Mouse (Mus musculus): Measurements from ENCODE around the gene Phf1. TPM values are rescaled to one million over a fixed set of nuclear protein-coding genes. Genes with fewer than 3 reads are reported as not detected.
"Not testable (repeated sequence)": the region's sequence is repeated elsewhere in the genome, so short reads cannot be mapped to it uniquely, and the experiment has no call there.

The Phf1 gene
- polyA plus RNA-seq, 1 experiment = 7.8 TPM

GRCm38 (mm10) chr17:26931795-26932194, 1.1 kb upstream of the Phf1 start:
- H3K9me3 ChIP-seq (replicated peaks; ENCODE audit: control insufficient read depth, insufficient read depth, low read length, poor library complexity, severe bottlenecking); H3K27ac ChIP-seq (ENCODE audit: insufficient read depth, low read length); H3K4me1 ChIP-seq (ENCODE audit: control insufficient read depth, insufficient read depth, low read length); H3K27me3 ChIP-seq (ENCODE audit: control insufficient read depth, insufficient read depth, low read length, poor library complexity, severe bottlenecking); H3K9ac ChIP-seq (ENCODE audit: low read depth, poor library complexity, severe bottlenecking); H3K4me3 ChIP-seq (ENCODE audit: low read depth, low read length): not testable (repeated sequence)
- H3K36me3 ChIP-seq (ENCODE audit: control insufficient read depth, insufficient read depth, low read length, poor library complexity, severe bottlenecking) = peaks cover 29% of the 10 kb centered on the region
- TF ChIP-seq CTCF (IDR thresholded peaks at IDR 0.05; ENCODE audit: low read depth, low read length) = peak; percentile 41

- Histone ChIP-seq H3K4me3 (ENCODE audit: low read depth, low read length) (peak overlapping the region; percentile 62), H3K27me3 (ENCODE audit: control insufficient read depth, insufficient read depth, low read length, poor library complexity, severe bottlenecking) (no peaks in the 10 kb centered on the region), H3K9ac (ENCODE audit: low read depth, poor library complexity, severe bottlenecking) (peak overlapping the region; percentile 56), H3K4me1 (ENCODE audit: control insufficient read depth, insufficient read depth, low read length) (no peaks in the 10 kb centered on the region), H3K27ac (ENCODE audit: insufficient read depth, low read length) (no peak overlapping the region), H3K9me3 (replicated peaks; ENCODE audit: control insufficient read depth, insufficient read depth, low read length, poor library complexity, severe bottlenecking) (no peaks in the 10 kb centered on the region), H3K36me3 (ENCODE audit: control insufficient read depth, insufficient read depth, low read length, poor library complexity, severe bottlenecking) (peaks cover 26% of the 10 kb centered on the region)
- TF ChIP-seq CTCF (IDR thresholded peaks at IDR 0.05; ENCODE audit: low read depth, low read length) = no peak
- TF ChIP-seq POLR2A (IDR thresholded peaks at IDR 0.05; ENCODE audit: insufficient read depth, low read length) = no peak
- TF ChIP-seq EP300 (IDR thresholded peaks at IDR 0.05; ENCODE audit: insufficient read depth, low read depth, low read length) = no peak
Observed at GRCm38 (mm10) chr17:26933419-26933818, 567 bp downstream of the Phf1 start.

DNA sequence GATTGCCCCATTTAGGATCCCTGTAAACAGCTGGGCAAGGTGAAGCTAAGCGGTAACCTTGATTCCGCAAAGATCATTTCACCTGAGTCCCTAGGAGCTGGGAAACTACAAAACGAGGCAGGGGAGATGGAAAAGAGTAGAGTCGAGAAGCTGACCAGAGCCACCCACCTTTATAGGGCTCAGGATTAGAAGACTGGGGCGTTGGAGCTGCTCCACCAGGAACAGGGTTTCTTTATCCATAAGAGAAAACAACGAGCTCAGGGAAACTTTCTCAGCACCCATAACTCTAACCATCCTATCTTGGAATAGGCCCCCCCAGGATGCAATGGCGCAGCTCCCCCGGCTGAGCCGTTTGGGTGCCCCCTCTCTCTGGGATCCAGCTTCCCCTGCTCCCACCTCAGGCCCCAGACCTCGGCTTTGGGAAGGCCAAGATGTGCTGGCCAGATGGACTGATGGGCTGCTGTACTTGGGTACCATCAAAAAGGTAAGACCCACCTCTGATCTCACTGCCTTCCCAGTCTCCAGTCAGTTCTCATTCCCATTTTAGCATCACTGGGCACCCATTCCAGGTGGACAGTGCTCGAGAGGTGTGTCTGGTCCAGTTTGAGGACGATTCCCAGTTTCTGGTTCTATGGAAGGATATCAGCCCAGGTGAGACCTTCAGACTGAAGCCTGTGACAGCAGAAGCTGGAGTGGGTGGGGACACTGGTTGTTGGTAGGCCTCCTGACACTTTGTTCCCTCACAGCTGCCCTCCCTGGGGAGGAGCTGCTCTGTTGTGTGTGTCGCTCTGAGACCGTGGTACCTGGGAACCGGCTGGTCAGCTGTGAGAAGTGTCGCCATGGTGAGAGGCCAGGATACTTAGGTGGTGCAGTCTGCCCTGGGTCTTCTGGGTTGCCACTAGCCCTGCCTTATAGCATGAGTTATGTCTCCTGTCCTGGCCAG, 1.3 kb downstream of the Phf1 start:
- Histone ChIP-seq H3K9ac (ENCODE audit: low read depth, poor library complexity, severe bottlenecking) (no peak overlapping the region), H3K27ac (ENCODE audit: insufficient read depth, low read length) (no peak overlapping the region)

GRCm38 (mm10) chr17:26935027-26935426, 2.2 kb downstream of the Phf1 start:
- H3K9ac ChIP-seq (ENCODE audit: low read depth, poor library complexity, severe bottlenecking) = no peak overlapping the region
- TF ChIP-seq CTCF (IDR thresholded peaks at IDR 0.05; ENCODE audit: low read depth, low read length) = no peak
- no peaks in the 10 kb centered on the region for H3K27me3 ChIP-seq (ENCODE audit: control insufficient read depth, insufficient read depth, low read length, poor library complexity, severe bottlenecking)
- H3K9me3 ChIP-seq (replicated peaks; ENCODE audit: control insufficient read depth, insufficient read depth, low read length, poor library complexity, severe bottlenecking) = no peaks in the 10 kb centered on the region
- peaks cover 15% of the 10 kb centered on the region for H3K36me3 ChIP-seq (ENCODE audit: control insufficient read depth, insufficient read depth, low read length, poor library complexity, severe bottlenecking)
- H3K27ac ChIP-seq (ENCODE audit: insufficient read depth, low read length) = no peak overlapping the region
- H3K4me3 ChIP-seq (ENCODE audit: low read depth, low read length) = no peak overlapping the region
- H3K4me1 ChIP-seq (ENCODE audit: control insufficient read depth, insufficient read depth, low read length) = no peaks in the 10 kb centered on the region

More for the DNA sequence above, 1.3 kb downstream of the Phf1 start:
- Histone ChIP-seq H3K36me3 (ENCODE audit: control insufficient read depth, insufficient read depth, low read length, poor library complexity, severe bottlenecking) (peaks cover 20% of the 10 kb centered on the region), H3K9me3 (replicated peaks; ENCODE audit: control insufficient read depth, insufficient read depth, low read length, poor library complexity, severe bottlenecking) (no peaks in the 10 kb centered on the region), H3K4me3 (ENCODE audit: low read depth, low read length) (no peak overlapping the region), H3K27me3 (ENCODE audit: control insufficient read depth, insufficient read depth, low read length, poor library complexity, severe bottlenecking) (no peaks in the 10 kb centered on the region), H3K4me1 (ENCODE audit: control insufficient read depth, insufficient read depth, low read length) (no peaks in the 10 kb centered on the region)
- TF ChIP-seq POLR2A (IDR thresholded peaks at IDR 0.05; ENCODE audit: insufficient read depth, low read length) (no peak), EP300 (IDR thresholded peaks at IDR 0.05; ENCODE audit: insufficient read depth, low read depth, low read length) (no peak), CTCF (IDR thresholded peaks at IDR 0.05; ENCODE audit: low read depth, low read length) (no peak)

GRCm38 (mm10) chr17:26936453-26936852, 3.6 kb downstream of the Phf1 start:
- no peaks in the 10 kb centered on the region for H3K27me3 ChIP-seq (ENCODE audit: control insufficient read depth, insufficient read depth, low read length, poor library complexity, severe bottlenecking)
- no peaks in the 10 kb centered on the region for H3K4me1 ChIP-seq (ENCODE audit: control insufficient read depth, insufficient read depth, low read length)
- no peak overlapping the region for H3K9ac ChIP-seq (ENCODE audit: low read depth, poor library complexity, severe bottlenecking)
- H3K36me3 ChIP-seq (ENCODE audit: control insufficient read depth, insufficient read depth, low read length, poor library complexity, severe bottlenecking) = peaks cover 12% of the 10 kb centered on the region; the same call in 1 of the 2 replicates
- H3K9me3 ChIP-seq (replicated peaks; ENCODE audit: control insufficient read depth, insufficient read depth, low read length, poor library complexity, severe bottlenecking) = no peaks in the 10 kb centered on the region
- H3K4me3 ChIP-seq (ENCODE audit: low read depth, low read length) = no peak overlapping the region
- H3K27ac ChIP-seq (ENCODE audit: insufficient read depth, low read length) = no peak overlapping the region
- TF ChIP-seq POLR2A (IDR thresholded peaks at IDR 0.05; ENCODE audit: insufficient read depth, low read length) = no peak
- TF ChIP-seq EP300 (IDR thresholded peaks at IDR 0.05; ENCODE audit: insufficient read depth, low read depth, low read length) = no peak
- no peak for TF ChIP-seq CTCF (IDR thresholded peaks at IDR 0.05; ENCODE audit: low read depth, low read length)

DNA sequence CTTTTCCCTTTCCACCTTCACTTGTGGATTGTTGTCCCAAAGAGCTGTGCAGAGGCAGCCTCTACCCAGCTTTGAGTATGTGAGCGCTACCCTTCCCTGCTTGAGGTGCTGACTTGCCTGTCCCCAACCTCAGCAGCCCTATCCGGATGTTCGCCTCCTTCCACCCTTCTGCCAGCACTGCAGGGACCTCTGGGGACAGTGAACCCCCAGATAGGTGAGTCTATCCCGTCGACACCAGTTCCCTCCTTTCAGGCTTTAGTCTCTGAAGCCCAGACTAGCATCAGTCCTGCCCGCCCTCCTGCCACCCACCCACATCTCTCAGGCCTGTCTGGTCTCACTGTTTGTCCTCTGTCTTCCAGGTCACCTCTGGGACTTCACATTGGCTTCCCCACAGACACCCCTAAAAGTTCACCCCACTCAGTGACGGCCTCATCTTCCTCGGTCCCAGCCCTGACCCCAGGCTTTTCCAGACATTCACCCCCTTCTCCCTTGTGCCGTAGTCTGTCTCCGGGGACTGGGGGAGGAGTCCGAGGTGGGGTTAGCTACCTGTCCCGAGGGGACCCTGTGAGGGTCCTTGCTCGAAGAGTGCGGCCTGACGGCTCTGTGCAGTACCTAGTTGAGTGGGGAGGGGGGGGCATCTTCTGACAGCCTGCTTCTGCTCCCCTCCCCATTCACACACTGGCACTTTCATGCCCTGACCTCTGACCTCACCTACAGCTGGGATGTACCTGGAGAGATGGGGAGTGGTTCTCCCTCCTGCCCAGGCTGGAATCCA, 4.3 kb downstream of the Phf1 start:
- no peaks in the 10 kb centered on the region for H3K4me1 ChIP-seq (ENCODE audit: control insufficient read depth, insufficient read depth, low read length)
- H3K36me3 ChIP-seq (ENCODE audit: control insufficient read depth, insufficient read depth, low read length, poor library complexity, severe bottlenecking) = peaks cover 10% of the 10 kb centered on the region; the same call in 1 of the 2 replicates
- H3K9me3 ChIP-seq (replicated peaks; ENCODE audit: control insufficient read depth, insufficient read depth, low read length, poor library complexity, severe bottlenecking) = no peaks in the 10 kb centered on the region
- no peak overlapping the region for H3K27ac ChIP-seq (ENCODE audit: insufficient read depth, low read length)
- TF ChIP-seq CTCF (IDR thresholded peaks at IDR 0.05; ENCODE audit: low read depth, low read length) (no peak), EP300 (IDR thresholded peaks at IDR 0.05; ENCODE audit: insufficient read depth, low read depth, low read length) (no peak), POLR2A (IDR thresholded peaks at IDR 0.05; ENCODE audit: insufficient read depth, low read length) (no peak)
- H3K4me3 ChIP-seq (ENCODE audit: low read depth, low read length) = no peak overlapping the region
- H3K9ac ChIP-seq (ENCODE audit: low read depth, poor library complexity, severe bottlenecking) = no peak overlapping the region
- no peaks in the 10 kb centered on the region for H3K27me3 ChIP-seq (ENCODE audit: control insufficient read depth, insufficient read depth, low read length, poor library complexity, severe bottlenecking)
